In the genomic region with DNA sequence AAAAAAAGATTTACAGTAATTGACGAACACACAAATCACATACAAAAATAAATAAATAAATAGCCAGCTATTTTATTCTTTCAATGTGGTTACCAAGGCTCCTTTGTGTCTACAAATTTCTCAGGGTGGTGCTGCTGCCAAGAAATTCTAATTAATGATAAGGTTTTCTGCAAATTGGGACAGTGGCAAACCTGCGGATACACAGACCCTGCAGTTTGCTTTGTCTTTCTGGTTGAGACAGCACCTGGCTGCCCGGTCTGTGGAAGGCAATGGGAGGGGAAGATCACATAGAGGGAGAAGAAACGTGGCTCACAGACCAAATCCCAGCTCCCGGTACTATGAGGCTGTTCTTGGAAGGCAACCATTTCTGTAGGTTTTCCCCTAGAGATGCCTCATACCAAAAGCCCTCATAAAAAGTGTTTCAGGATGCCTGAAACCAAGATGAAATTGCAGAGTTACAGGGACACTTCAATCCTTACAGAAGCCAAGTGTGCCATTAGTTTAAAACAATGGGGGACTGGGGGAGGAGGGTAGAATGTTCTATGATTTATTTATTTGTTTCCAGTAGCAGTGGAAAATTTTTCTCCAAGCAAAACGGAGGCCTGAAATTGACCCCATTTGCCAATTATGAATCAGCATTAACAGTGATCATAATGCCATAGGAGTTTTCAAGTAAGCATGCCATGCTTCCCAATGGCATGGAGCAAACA, we compare ENCODE assay signal across 11 mouse cellular contexts. TPM values are rescaled to one million over a fixed set of nuclear protein-coding genes. Genes with fewer than 3 reads are reported as not detected.
DNase-seq lines count a peak whose midpoint lies in the region; ATAC-seq and TF ChIP-seq lines count a peak whose summit lies in the region.
"Had no signal": no experiment of that assay in that cellular context is flagged by ENCODE, and none has a peak within 500 bp of the region (broad histone marks: within the 10 kb centered on the region; RNA-seq: fewer than 3 reads in every experiment).

No protein-coding gene starts in this region.

- no peak overlapping the region for H3K27ac ChIP-seq in heart, postnatal 0 days (ENCODE audit: low read depth)
- H3K27ac ChIP-seq in hindbrain, embryonic 15.5 days (replicated peaks): peak overlapping the region; percentile 100
- peak overlapping the region; percentile 51; the same call in 1 of the 2 replicates for H3K27ac ChIP-seq in olfactory bulb, adult 2 months (ENCODE audit: insufficient read depth, low read depth, low read length)

- peaks cover 27% of the 10 kb centered on the region for H3K4me1 ChIP-seq in heart, postnatal 0 days (ENCODE audit: control insufficient read depth, insufficient read depth)
- peaks cover 65% of the 10 kb centered on the region for H3K4me1 ChIP-seq in hindbrain, embryonic 15.5 days (replicated peaks)
- H3K4me1 ChIP-seq in olfactory bulb, adult 2 months (ENCODE audit: control insufficient read depth, insufficient read depth, low read length): peaks cover 2% of the 10 kb centered on the region; the same call in 1 of the 2 replicates

- no peak overlapping the region for H3K4me3 ChIP-seq in heart, postnatal 0 days (ENCODE audit: low read depth, low read length)
- peak overlapping the region; percentile 81 for H3K4me3 ChIP-seq in hindbrain, embryonic 15.5 days
- no peak overlapping the region; the same call in 1 of the 2 replicates for H3K4me3 ChIP-seq in olfactory bulb, adult 2 months (ENCODE audit: insufficient read depth, low read depth, low read length)

- H3K27me3 ChIP-seq in heart, postnatal 0 days (ENCODE audit: control insufficient read depth, insufficient read depth, low read length): no peaks in the 10 kb centered on the region
- H3K27me3 ChIP-seq in hindbrain, embryonic 15.5 days: no peaks in the 10 kb centered on the region

- TF ChIP-seq EP300 in heart, postnatal 0 days (IDR thresholded peaks at IDR 0.05; ENCODE audit: low read depth): no peak

- no peaks in the 10 kb centered on the region for H3K36me3 ChIP-seq in heart, postnatal 0 days (replicated peaks; ENCODE audit: control insufficient read depth, insufficient read depth, low read length)
- no peaks in the 10 kb centered on the region for H3K36me3 ChIP-seq in hindbrain, embryonic 15.5 days

- TF ChIP-seq CTCF in heart, postnatal 0 days (IDR thresholded peaks at IDR 0.05; ENCODE audit: low read depth): no peak
- no peak for TF ChIP-seq CTCF in olfactory bulb, adult 2 months (IDR thresholded peaks at IDR 0.05; ENCODE audit: insufficient read depth, low read depth, low read length)

- DNase-seq in heart, postnatal 0 days (ENCODE audit: low spot score): no peak
- DNase-seq in heart, adult 9 months (ENCODE audit: low spot score in 2 of 2): no peak
- DNase-seq in right cerebral cortex, postnatal 4 days: peak; percentile 15
- no peak for DNase-seq in right cerebral cortex, postnatal 25 days
- DNase-seq in layer of hippocampus, adult 18-20 months (ENCODE audit: low spot score in 2 of 2): no peak
- DNase-seq in gastrocnemius, postnatal 10 days: no peak
- DNase-seq: heart, postnatal 14 days; layer of hippocampus, postnatal 36 days; liver, postnatal 0 days had no signal

- 65% methylated on average over 6 of the region's 6 CpGs for WGBS in heart, postnatal 0 days
- 26% methylated on average over 6 of the region's 6 CpGs for WGBS in hindbrain, embryonic 15.5 days
- WGBS in olfactory bulb, adult 2 months: 43% methylated on average over 6 of the region's 6 CpGs

- peak overlapping the region; percentile 17 for H3K4me2 ChIP-seq in heart, postnatal 0 days (ENCODE audit: low read depth, low read length)
- H3K4me2 ChIP-seq in hindbrain, embryonic 15.5 days: peak overlapping the region; percentile 71

- H3K9ac ChIP-seq in heart, postnatal 0 days (replicated peaks; ENCODE audit: low read depth, low read length): no peak overlapping the region
- H3K9ac ChIP-seq in hindbrain, embryonic 15.5 days: peak overlapping the region; percentile 93
- H3K9ac ChIP-seq: liver, postnatal 0 days had no signal

- H3K9me3 ChIP-seq in heart, postnatal 0 days (replicated peaks; ENCODE audit: control insufficient read depth, low read length): no peaks in the 10 kb centered on the region
- no peaks in the 10 kb centered on the region for H3K9me3 ChIP-seq in hindbrain, embryonic 15.5 days

- no peak for TF ChIP-seq POLR2A in olfactory bulb, adult 2 months (IDR thresholded peaks at IDR 0.05; ENCODE audit: insufficient read depth, low read depth, low read length)

- ATAC-seq in heart, postnatal 0 days (ENCODE audit: insufficient read depth, low read depth): no peak
- ATAC-seq in hindbrain, embryonic 15.5 days (ENCODE audit: low FRiP score, low read depth): no peak
- ATAC-seq: liver, postnatal 0 days had no signal

RNA-seq across cellular contexts. Expression of a gene that starts 5.2 kb away (rescaled TPM):
- 8.6 and 21.3 TPM in 2 replicates for total RNA-seq in heart, postnatal 0 days (2014; rRNA removed; ENCODE audit: low replicate concordance)
- 13.5 and 17.4 TPM in 2 replicates for polyA plus RNA-seq in heart, postnatal 0 days (2015; fragmentation: Nextera tagmentation; extraction: Ambion mirVana)
- 109 and 117 TPM in 2 replicates for polyA plus RNA-seq in hindbrain, embryonic 15.5 days (2015; fragmentation: Nextera tagmentation; extraction: Ambion mirVana)
- 219 TPM in 1 of 2 replicates, not detected in the other for polyA plus RNA-seq in olfactory bulb, adult 2 months (2012; ENCODE audit: insufficient read depth, insufficient read length, low replicate concordance, missing spikeins)
- 10 to 100 TPM; 23.6 to 25.4 TPM for total RNA-seq in layer of hippocampus, adult 18-20 months (2021)
- 10 to 100 TPM; 13.6 to 17.3 TPM for total RNA-seq in gastrocnemius, postnatal 10 days (2021)
